Mouse (Mus musculus) retina, postnatal 7 days (tissue): ENCODE results near the gene Secisbp2l.

ENCODE experiments used
- DNase-seq: peaks from one replicate; pipeline ENCODE4 v3.0.0-alpha.2; 2012; ENCODE audit warnings: low read depth, low spot score

Secisbp2l gene

GRCm38 (mm10) chr2:125782719-125783109, at the start of gene Secisbp2l:
TSS of gene Secisbp2l (minus strand) at chr2:125782870.
- peak; percentile 87 for DNase-seq

- no peak for DNase-seq
Measured at GRCm38 (mm10) chr2:125829924-125830323, 47.3 kb upstream of the Secisbp2l start.

DNA sequence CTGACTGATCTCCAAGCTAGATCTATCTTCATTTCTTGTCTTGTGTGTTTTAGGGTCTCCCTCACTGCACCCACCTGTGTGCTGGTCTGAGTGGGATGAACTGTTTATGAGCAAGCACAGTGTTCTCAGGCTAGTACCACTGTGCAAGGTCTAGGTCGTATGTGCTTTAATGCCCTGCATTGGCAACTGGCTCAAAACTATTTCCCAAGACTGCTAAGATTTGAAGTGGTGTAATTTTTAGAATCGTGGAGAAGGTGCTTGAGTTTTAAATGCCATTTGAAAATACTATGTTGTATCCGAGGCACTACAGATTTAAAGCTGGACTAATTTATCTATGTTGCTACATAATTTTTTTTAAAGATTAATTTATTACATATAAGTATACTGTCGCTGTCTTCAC, 45.2 kb upstream of the Secisbp2l start:
- no peak for DNase-seq

DNA sequence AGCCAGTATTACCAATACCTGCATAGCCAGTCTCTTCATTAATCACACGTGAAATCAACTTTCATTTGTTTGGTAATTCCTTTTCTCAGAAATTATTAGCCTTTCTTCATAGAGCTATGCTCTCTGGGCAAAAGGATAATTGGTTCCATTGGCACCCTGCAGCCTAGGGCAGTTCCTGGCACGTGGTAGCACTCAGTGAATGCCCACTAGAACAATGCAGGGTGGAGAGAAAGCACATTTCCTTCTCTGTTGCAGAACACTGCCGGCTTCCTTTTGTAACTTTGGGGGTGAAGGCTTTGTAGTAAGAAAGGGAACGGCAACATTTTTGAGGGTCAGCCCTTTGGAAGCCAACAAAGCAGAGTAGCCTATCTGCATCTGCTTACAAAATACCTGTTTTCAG, 43.5 kb upstream of the Secisbp2l start:
- DNase-seq: no peak

- no peak for DNase-seq
Measured at GRCm38 (mm10) chr2:125820397-125820796, 37.7 kb upstream of the Secisbp2l start.

GRCm38 (mm10) chr2:125813972-125814595, 31.4 kb upstream of the Secisbp2l start:
- DNase-seq: peak; percentile 9

DNA sequence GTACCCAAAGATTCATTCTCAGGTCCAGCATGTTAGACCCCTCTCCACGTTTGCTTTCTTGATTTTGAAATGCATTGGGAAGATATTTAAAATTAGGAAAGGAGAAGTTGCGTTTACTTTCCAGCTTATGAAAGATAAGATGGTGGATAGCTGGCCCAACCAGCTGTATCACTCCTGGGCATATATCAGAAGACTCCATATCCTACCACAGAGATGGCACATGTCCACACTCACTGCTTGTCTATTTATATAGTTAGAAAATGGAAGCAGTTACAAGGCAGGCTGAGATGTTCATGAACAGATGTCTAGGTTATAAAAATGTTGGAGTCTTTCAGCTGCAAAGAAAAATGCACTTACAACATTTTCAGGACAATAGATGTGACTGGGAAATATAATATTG, 28.7 kb upstream of the Secisbp2l start:
- no peak for DNase-seq

- no peak for DNase-seq
Measured at GRCm38 (mm10) chr2:125809551-125809950, 26.9 kb upstream of the Secisbp2l start.

DNA sequence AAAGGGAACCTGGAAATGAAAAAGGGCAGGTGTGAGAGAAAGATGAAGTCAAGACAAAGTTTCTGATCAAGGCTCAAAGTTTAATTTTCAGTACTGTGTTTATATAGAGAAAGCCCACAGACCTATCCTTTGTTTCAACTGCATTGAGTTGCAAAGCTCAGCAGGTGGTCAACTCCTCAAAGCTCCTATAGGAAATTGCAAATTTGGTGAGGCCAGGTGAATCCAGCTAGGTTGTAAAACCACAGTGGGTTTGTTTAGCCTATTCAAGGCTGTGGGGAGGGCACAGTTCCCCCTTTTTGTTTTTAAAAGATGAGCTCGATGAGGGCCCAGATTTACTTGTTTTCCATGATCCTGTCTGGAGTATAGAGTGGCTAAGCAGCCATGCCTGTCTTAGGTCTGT, 23.2 kb upstream of the Secisbp2l start:
- DNase-seq: no peak

DNA sequence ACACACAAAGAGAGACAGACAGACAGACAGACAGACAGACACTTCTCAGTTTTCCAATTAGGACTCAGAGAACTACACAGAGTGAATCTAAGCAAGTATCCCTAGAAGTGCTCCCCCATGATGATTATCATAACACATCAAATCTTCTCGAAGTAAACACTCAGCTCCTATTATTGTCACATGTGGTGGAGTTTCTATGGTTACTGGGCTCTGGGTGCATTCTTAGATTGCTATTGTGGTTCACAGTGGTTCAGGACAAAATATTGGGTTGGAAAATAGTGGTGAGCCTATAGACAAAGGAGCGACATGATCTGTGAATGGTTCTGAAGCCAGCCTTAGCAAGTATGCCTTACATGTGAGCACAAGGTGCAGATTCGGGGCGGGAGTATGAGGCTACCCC, 19.3 kb upstream of the Secisbp2l start:
- no peak for DNase-seq

- DNase-seq: no peak
Measured at GRCm38 (mm10) chr2:125801038-125801437, 18.4 kb upstream of the Secisbp2l start.

DNA sequence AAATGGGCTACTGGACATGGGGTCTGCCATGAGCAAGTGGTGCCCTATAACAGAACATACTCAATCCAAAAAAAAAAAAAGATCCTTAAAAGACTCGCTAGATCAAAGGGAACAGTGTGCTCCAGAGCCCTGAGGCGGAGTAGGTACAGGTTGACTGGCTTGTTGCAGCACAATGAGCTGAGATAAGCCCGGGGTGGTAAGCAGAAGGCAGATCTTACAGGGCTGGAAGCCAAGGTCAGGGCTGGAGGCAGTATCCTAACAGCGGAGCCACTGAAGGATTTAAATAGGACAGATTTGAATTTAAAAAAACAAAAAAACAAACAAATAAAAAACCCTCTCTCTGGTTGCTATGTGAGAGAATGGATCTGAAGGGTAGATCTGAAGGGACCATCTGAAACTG, 17.8 kb upstream of the Secisbp2l start:
- DNase-seq: no peak

DNA sequence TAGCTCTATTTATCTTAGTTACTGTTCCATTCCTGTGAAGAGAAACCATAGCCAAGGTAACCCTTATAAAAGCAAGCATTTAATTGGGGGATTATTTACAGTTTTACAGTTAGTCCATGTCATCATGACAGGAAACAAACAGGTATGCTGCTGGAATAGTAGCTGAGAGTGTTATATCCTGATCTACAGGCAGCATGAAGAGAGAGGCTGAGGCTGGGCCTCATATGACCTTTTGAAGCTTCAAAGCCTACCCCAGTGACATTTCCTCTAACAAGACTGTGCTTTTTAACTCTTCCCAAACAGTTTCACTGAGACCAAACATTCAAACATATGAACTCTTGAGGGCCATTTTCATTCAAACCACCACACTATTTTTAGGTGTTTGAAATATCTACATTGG, 15.2 kb upstream of the Secisbp2l start:
- no peak for DNase-seq

DNA sequence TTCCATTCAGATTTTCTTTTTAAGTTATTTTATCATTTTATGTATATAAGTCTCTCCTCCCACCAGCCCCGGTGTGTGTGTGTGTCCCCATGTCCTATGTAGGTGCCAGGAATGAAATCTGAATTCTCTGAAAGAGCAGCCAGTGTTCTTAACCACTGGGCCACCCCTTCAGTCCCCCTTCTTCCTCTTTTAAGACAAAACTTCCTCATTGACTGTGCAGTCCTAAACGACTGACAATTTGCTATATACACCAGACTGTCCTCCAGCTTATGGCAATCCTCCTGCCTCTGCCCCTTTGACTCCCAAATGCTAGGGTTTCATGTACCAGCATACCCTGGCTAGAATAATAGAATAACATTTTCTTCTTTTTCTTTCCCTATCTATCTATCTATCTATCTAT, 12.4 kb upstream of the Secisbp2l start:
- no peak for DNase-seq

DNA sequence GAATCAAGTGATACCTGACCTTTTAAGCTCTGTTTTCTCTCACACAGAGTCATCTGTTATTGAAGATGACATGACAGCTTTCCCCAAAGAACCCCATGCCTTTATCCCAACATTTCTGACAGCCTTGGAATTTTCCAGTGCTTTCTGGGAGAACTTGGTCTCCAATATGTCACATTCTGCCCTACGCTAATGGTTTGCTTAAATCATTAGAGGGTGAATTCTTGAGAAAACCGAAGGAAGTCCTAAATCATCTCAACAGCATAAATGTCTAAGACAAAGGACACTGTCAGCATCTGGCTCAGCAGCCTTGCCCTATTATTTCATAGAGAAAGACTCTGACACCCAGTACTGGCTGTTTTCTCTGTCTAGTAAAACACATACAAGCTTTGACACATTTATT, 11.5 kb upstream of the Secisbp2l start:
- DNase-seq: no peak

GRCm38 (mm10) chr2:125792879-125793261, 10.2 kb upstream of the Secisbp2l start:
- DNase-seq: no peak

DNA sequence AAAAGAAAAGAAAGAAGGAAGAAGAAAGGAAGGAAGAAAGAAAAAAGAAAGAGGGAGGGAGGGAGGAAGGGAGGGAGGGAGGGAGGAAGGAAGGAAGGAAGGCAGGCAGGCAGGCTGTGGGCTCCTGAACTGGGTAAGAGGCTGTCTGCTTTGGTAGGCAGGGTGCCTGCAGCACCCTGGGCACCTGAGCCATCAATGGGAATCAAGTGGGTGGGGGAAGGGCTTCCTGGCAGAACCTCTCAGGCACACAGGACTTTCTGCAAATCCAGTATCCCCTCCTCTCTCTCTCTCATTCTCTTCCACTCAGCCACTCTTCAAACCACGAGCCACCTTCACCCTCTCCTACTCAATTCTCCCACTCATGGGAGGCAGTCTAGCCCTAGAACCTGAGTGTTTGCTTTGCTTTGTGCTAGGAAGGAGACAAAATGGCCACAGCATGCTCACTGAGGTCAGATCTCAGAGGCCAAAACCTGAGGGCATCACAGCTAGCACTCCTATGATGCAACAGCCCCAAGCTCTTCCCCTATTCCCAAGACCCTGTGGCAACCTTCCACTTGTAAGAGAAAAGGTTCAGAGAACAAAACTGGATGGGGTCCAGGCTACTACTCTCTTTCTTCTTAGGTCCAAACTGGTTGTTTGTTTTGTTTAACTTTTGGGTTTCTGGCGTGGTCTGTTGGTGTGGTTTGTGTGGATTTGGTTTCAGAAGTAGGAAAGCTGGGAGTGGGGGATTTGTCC, 9.6 kb upstream of the Secisbp2l start:
- no peak for DNase-seq

- no peak for DNase-seq
Measured at GRCm38 (mm10) chr2:125791485-125791885, 8.8 kb upstream of the Secisbp2l start.

DNA sequence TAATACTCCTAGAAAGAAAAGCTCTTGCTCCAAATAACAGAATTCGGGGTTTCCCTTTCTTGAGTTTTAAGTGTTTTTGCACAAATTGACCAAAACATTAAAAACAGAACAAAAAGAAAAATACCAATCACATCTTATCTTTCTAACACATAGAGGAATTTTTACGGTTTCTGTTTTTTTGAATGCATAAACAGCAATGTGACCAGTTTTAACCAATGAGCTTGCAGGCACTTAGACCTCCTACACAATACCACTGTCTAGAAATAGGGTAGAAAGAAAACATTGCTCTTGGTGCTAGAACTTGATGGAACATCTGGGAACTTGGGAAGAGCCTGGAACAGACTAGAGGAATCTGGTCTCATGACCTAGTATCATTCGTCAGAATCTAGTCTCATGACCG, 7.6 kb upstream of the Secisbp2l start:
- no peak for DNase-seq

GRCm38 (mm10) chr2:125789265-125789664, 6.6 kb upstream of the Secisbp2l start:
- DNase-seq: no peak

GRCm38 (mm10) chr2:125788785-125789184, 6.1 kb upstream of the Secisbp2l start:
- DNase-seq: no peak

- DNase-seq: no peak
Measured at GRCm38 (mm10) chr2:125788351-125788750, 5.7 kb upstream of the Secisbp2l start.

DNA sequence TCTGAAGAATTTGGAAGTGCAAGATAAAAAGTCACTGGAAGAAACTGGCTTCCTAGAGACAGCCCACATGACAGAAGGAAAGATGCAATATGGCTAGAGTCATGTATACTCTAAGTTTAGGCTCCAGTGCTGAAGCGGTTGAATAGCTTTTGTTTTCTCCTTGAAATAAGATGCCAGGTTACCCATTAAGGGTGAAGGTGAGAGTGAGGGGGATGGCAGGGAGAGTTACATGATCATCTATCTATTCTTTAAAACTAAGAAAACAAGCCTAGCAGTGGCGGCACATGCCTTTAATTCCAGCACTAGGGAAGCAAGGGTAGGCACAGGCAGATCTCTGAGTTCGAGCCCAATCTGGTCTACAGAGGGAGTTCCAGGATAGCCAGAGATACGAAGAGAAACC, 2.4 kb upstream of the Secisbp2l start:
- no peak for DNase-seq

GRCm38 (mm10) chr2:125784392-125784791, 1.7 kb upstream of the Secisbp2l start:
- no peak for DNase-seq
